ENCODE assay signal across 8 mouse cellular contexts in genomic region chr7:132766235-132766871, GRCm38 (mm10). TPM values are rescaled to one million over a fixed set of nuclear protein-coding genes. Genes with fewer than 3 reads are reported as not detected.
DNase-seq lines count a peak whose midpoint lies in the region; ATAC-seq lines count a peak whose summit lies in the region.

No protein-coding gene starts in this region.

- no peak for ATAC-seq in forebrain, embryonic 11.5 days (replicated peaks; ENCODE audit: low FRiP score)
- ATAC-seq in liver, embryonic 12.5 days: peak; percentile 87

- H3K36me3 ChIP-seq in forebrain, embryonic 11.5 days (ENCODE audit: control insufficient read depth, insufficient read depth, low read length): no peaks in the 10 kb centered on the region
- H3K36me3 ChIP-seq in liver, embryonic 12.5 days: peaks cover 90% of the 10 kb centered on the region

- 86% methylated on average over 11 of the region's 11 CpGs for WGBS in forebrain, embryonic 11.5 days
- 48% methylated on average over 11 of the region's 11 CpGs for WGBS in liver, embryonic 12.5 days (ENCODE audit: insufficient replicate concordance)

- H3K9ac ChIP-seq in forebrain, embryonic 11.5 days (ENCODE audit: low read length): 0 out of 2 replicates have a peak overlapping the region, but pooled peaks have one; percentile 3
- peak overlapping the region; percentile 63 for H3K9ac ChIP-seq in liver, embryonic 12.5 days

- H3K4me1 ChIP-seq in forebrain, embryonic 11.5 days (replicated peaks; ENCODE audit: control insufficient read depth, insufficient read depth, low read length): peaks cover 18% of the 10 kb centered on the region
- peaks cover 81% of the 10 kb centered on the region for H3K4me1 ChIP-seq in liver, embryonic 12.5 days

- H3K9me3 ChIP-seq in forebrain, embryonic 11.5 days (ENCODE audit: control insufficient read depth, low read length): no peaks in the 10 kb centered on the region
- no peaks in the 10 kb centered on the region for H3K9me3 ChIP-seq in liver, embryonic 12.5 days (replicated peaks)

- no peak overlapping the region for H3K4me2 ChIP-seq in forebrain, embryonic 11.5 days (ENCODE audit: low read depth, low read length, severe bottlenecking)
- peak overlapping the region; percentile 53 for H3K4me2 ChIP-seq in liver, embryonic 12.5 days

- H3K27ac ChIP-seq in forebrain, embryonic 11.5 days (ENCODE audit: low read depth, low read length): peak overlapping the region; percentile 58; the same call in 1 of the 2 replicates
- H3K27ac ChIP-seq in liver, embryonic 12.5 days: peak overlapping the region; percentile 94

- peak; percentile 55 to 64 for DNase-seq in cerebellum, adult 18-20 months
- DNase-seq in cerebellum, postnatal 36 days: no peak
- DNase-seq in CD4-positive, CD25-positive, alpha-beta regulatory T cell, adult 2 months (ENCODE audit: low read depth, low spot score): peak; percentile 52
- no peak for DNase-seq in forebrain, embryonic 11.5 days (ENCODE audit: low spot score)
- DNase-seq in embryo, embryonic 10 days (ENCODE audit: low spot score): no peak
- no peak for DNase-seq in layer of hippocampus, postnatal 14 days (ENCODE audit: low spot score in 2 of 2)
- DNase-seq in embryo, embryonic 11 days: no peak

- H3K4me3 ChIP-seq in forebrain, embryonic 11.5 days (ENCODE audit: low read depth, low read length): no peak overlapping the region
- H3K4me3 ChIP-seq in liver, embryonic 12.5 days: peak overlapping the region; percentile 19

- H3K27me3 ChIP-seq in forebrain, embryonic 11.5 days (ENCODE audit: control insufficient read depth, insufficient read depth, low read length): no peaks in the 10 kb centered on the region
- H3K27me3 ChIP-seq in liver, embryonic 12.5 days (replicated peaks): no peaks in the 10 kb centered on the region

RNA-seq across cellular contexts. Expression of gene Fam53b, which starts 47.3 kb away (rescaled TPM):
- 44.3 and 45.5 TPM in 2 replicates for polyA plus RNA-seq in forebrain, embryonic 11.5 days (2014; fragmentation: Nextera tagmentation; extraction: Ambion mirVana)
- polyA plus RNA-seq in liver, embryonic 12.5 days (2016; fragmentation: Nextera tagmentation; extraction: Ambion mirVana): 27.2 and 28.8 TPM in 2 replicates
- total RNA-seq in layer of hippocampus, postnatal 14 days (2021): 10 to 100 TPM; 26.4 to 27.2 TPM

Comparison
In these comparisons a context has a peak if more than half of its experiments do, and no peak if none do; other contexts are left out.
1. DNase-seq: peak in cerebellum, adult 18-20 months (2 of 2) and CD4-positive, CD25-positive, alpha-beta regulatory T cell, adult 2 months (single experiment); none in cerebellum, postnatal 36 days (0 of 2), forebrain, embryonic 11.5 days (single experiment), embryo, embryonic 10 days (single experiment), layer of hippocampus, postnatal 14 days (0 of 2) and embryo, embryonic 11 days (single experiment).